Mouse (Mus musculus): ENCODE measurements around the gene Dnmt3b. TPM values are rescaled to one million over a fixed set of nuclear protein-coding genes. Genes with fewer than 3 reads are reported as not detected.

Dnmt3b gene
- polyA plus RNA-seq, 1 experiment from 2014 or later = 5.4 TPM

- Histone ChIP-seq H3K4me2 (replicated peaks) (no peak overlapping the region), H3K27me3 (no peaks in the 10 kb centered on the region), H3K9ac (replicated peaks) (no peak overlapping the region), H3K4me3 (replicated peaks) (no peak overlapping the region), H3K36me3 (no peaks in the 10 kb centered on the region), H3K27ac (no peak overlapping the region), H3K9me3 (no peaks in the 10 kb centered on the region), H3K4me1 (replicated peaks) (no peaks in the 10 kb centered on the region)
- 75% methylated on average over 2 of the region's 2 CpGs for WGBS
- no peak for ATAC-seq
Measured at GRCm38 (mm10) chr2:153724871-153725270, 75.6 kb downstream of the Dnmt3b start.

GRCm38 (mm10) chr2:153725291-153725690 lies 76.0 kb downstream of the Dnmt3b start:
- ATAC-seq = no peak
- Histone ChIP-seq H3K4me2 (replicated peaks) (no peak overlapping the region), H3K9me3 (no peaks in the 10 kb centered on the region), H3K9ac (replicated peaks) (no peak overlapping the region), H3K4me3 (replicated peaks) (no peak overlapping the region), H3K27me3 (no peaks in the 10 kb centered on the region), H3K4me1 (replicated peaks) (no peaks in the 10 kb centered on the region), H3K27ac (no peak overlapping the region), H3K36me3 (no peaks in the 10 kb centered on the region)
- 90% methylated on average over 4 of the region's 4 CpGs for WGBS

GRCm38 (mm10) chr2:153734033-153734432 lies 84.8 kb downstream of the Dnmt3b start:
- no peak for ATAC-seq
- Histone ChIP-seq H3K9ac (replicated peaks) (no peak overlapping the region), H3K27ac (no peak overlapping the region), H3K4me2 (replicated peaks) (no peak overlapping the region), H3K4me1 (replicated peaks) (no peaks in the 10 kb centered on the region), H3K36me3 (no peaks in the 10 kb centered on the region), H3K4me3 (replicated peaks) (no peak overlapping the region), H3K27me3 (no peaks in the 10 kb centered on the region), H3K9me3 (no peaks in the 10 kb centered on the region)
- 83% methylated on average over 4 of the region's 4 CpGs for WGBS

Other genes starting within 250 kb of the Dnmt3b start
- not detected in 2 replicates for gene 4930404H24Rik, start 156.7 kb upstream of the Dnmt3b start, polyA plus RNA-seq (2015; fragmentation: Nextera tagmentation; extraction: Ambion mirVana)
- gene Nol4l, start 119.5 kb upstream of the Dnmt3b start, polyA plus RNA-seq (2015; fragmentation: Nextera tagmentation; extraction: Ambion mirVana) = 41.9 and 43.9 TPM in 2 replicates
- gene Commd7, start 16.7 kb upstream of the Dnmt3b start, polyA plus RNA-seq (2015; fragmentation: Nextera tagmentation; extraction: Ambion mirVana) = 84.6 and 87.2 TPM in 2 replicates
- gene Dnmt3c, start 47.2 kb downstream of the Dnmt3b start, polyA plus RNA-seq (2015; fragmentation: Nextera tagmentation; extraction: Ambion mirVana) = 0.08 TPM in 1 of 2 replicates, not detected in the other
- gene Mapre1, start 91.8 kb downstream of the Dnmt3b start, polyA plus RNA-seq (2015; fragmentation: Nextera tagmentation; extraction: Ambion mirVana) = 374 and 420 TPM in 2 replicates
- not detected in 2 replicates for gene Efcab8, start 130.5 kb downstream of the Dnmt3b start, polyA plus RNA-seq (2015; fragmentation: Nextera tagmentation; extraction: Ambion mirVana)
- not detected in 2 replicates for gene Sun5, start 221.6 kb downstream of the Dnmt3b start, polyA plus RNA-seq (2015; fragmentation: Nextera tagmentation; extraction: Ambion mirVana)
- gene Bpifb2, start 225.6 kb downstream of the Dnmt3b start, polyA plus RNA-seq (2015; fragmentation: Nextera tagmentation; extraction: Ambion mirVana) = not detected in 2 replicates